Mouse (Mus musculus) MEL (cell line): ENCODE measurements at regions not wholly inside any gene's neighbourhood (a gene's known extent, or its start where the extent isn't known, plus 50 kb on each side); places are given as distances from the start of the nearest gene placed in this dataset.

Source experiments
- DNase-seq: peaks from one replicate; pipeline ENCODE4 v3.0.0; 2011; ENCODE audit warnings: low read depth, low spot score
- H3K27ac ChIP-seq: 2 replicates; pipeline ENCODE4 v1.5.1; 2012; ENCODE audit warnings: low read depth, mild to moderate bottlenecking, control low read depth, low read length, moderate library complexity; ENCODE audit not compliant: control insufficient read depth
- H3K27me3 ChIP-seq, 2 experiments: fragments of 150-350 bp in 1 of 2; sonication (generic) in 1 of 2; 2 replicates each; pipeline ENCODE4 v1.6.1; 2012; ENCODE audit warnings: low read length in 2 of 2, mild to moderate bottlenecking in 2 of 2, improper control_type of control experiment in 1 of 2, moderate library complexity in 1 of 2; ENCODE audit not compliant: insufficient read depth in 2 of 2, control insufficient read depth in 1 of 2
- H3K36me3 ChIP-seq, 2 experiments: 2 replicates each; pipeline ENCODE4 v1.6.1; 2012 to 2014; ENCODE audit warnings: low read length in 2 of 2, improper control_type of control experiment in 1 of 2, inconsistent platforms in 1 of 2, mild to moderate bottlenecking in 1 of 2; ENCODE audit not compliant: insufficient read depth in 2 of 2, control insufficient read depth in 1 of 2
- H3K4me1 ChIP-seq, 2 experiments: fragments of 150-350 bp in 1 of 2; sonication (generic) in 1 of 2; 2 replicates each; pipeline ENCODE4 v1.6.1; 2012; ENCODE audit warnings: low read length in 2 of 2, improper control_type of control experiment in 1 of 2, mild to moderate bottlenecking in 1 of 2; ENCODE audit not compliant: insufficient read depth in 2 of 2, control insufficient read depth in 1 of 2
- H3K4me3 ChIP-seq, 2 experiments: fragments of 150-350 bp in 1 of 2; sonication (generic) in 1 of 2; 2 replicates each; pipeline ENCODE4 v1.5.1; 2012; ENCODE audit warnings: low read depth in 2 of 2, low read length in 2 of 2, mild to moderate bottlenecking in 2 of 2, moderate library complexity in 2 of 2, control low read depth in 1 of 2, improper control_type of control experiment in 1 of 2; ENCODE audit not compliant: control insufficient read depth in 1 of 2, insufficient read depth in 1 of 2
- H3K79me2 ChIP-seq: 2 replicates; pipeline ENCODE4 v1.6.1; 2012; ENCODE audit warnings: mild to moderate bottlenecking, low read length, moderate library complexity; ENCODE audit not compliant: control insufficient read depth, poor library complexity, insufficient read depth
- H3K9ac ChIP-seq: 2 replicates; pipeline ENCODE4 v1.6.1; 2012; ENCODE audit warnings: low read depth, mild to moderate bottlenecking, control low read depth, low read length, moderate library complexity; ENCODE audit not compliant: control insufficient read depth, poor library complexity, severe bottlenecking
- H3K9me3 ChIP-seq: fragments of 150-350 bp; sonication (generic); replicated peaks from 2 replicates; pipeline ENCODE4 v1.6.1; 2012; ENCODE audit warnings: mild to moderate bottlenecking, low read length, improper control_type of control experiment, moderate library complexity; ENCODE audit not compliant: insufficient read depth
- CHD1 ChIP-seq: IDR thresholded peaks from 2 replicates; pipeline ENCODE4 v1.6.1; 2012; ENCODE audit warnings: low read depth, mild to moderate bottlenecking, inconsistent platforms, low read length, improper control_type of control experiment
- CHD2 ChIP-seq: IDR thresholded peaks from 2 replicates; pipeline ENCODE4 v1.6.1; 2011; ENCODE audit warnings: low read length, improper control_type of control experiment
- E2F4 ChIP-seq: IDR thresholded peaks from 2 replicates; pipeline ENCODE4 v1.6.1; 2011; ENCODE audit warnings: low read depth, low read length, improper control_type of control experiment, borderline replicate concordance
- ELF1 ChIP-seq: IDR thresholded peaks from 2 replicates; pipeline ENCODE4 v1.6.1; 2014; ENCODE audit warnings: low read depth, mild to moderate bottlenecking, inconsistent platforms, low read length, improper control_type of control experiment, moderate library complexity
- EP300 ChIP-seq, 2 experiments: IDR thresholded peaks; 2 replicates each; pipeline ENCODE4 v1.6.1; 2011; ENCODE audit warnings: improper control_type of control experiment in 2 of 2, low read length in 2 of 2, low read depth in 1 of 2, mild to moderate bottlenecking in 1 of 2
- GABPA ChIP-seq: IDR thresholded peaks from 2 replicates; pipeline ENCODE4 v1.6.1; 2012; ENCODE audit warnings: low read depth, mild to moderate bottlenecking, inconsistent platforms, low read length, improper control_type of control experiment, moderate library complexity
- JUND ChIP-seq: IDR thresholded peaks from 2 replicates; pipeline ENCODE4 v1.6.1; 2011; ENCODE audit warnings: low read depth, mild to moderate bottlenecking, improper control_type of control experiment, low read length
- MAFK ChIP-seq: IDR thresholded peaks from 2 replicates; pipeline ENCODE4 v1.6.1; 2011; ENCODE audit warnings: low read depth, mild to moderate bottlenecking, low read length, improper control_type of control experiment, borderline replicate concordance
- MAX ChIP-seq: IDR thresholded peaks from 2 replicates; pipeline ENCODE4 v1.6.1; 2011; ENCODE audit warnings: low read length, improper control_type of control experiment
- MAZ ChIP-seq: IDR thresholded peaks from 2 replicates; pipeline ENCODE4 v1.6.1; 2012; ENCODE audit warnings: low read depth, mild to moderate bottlenecking, inconsistent platforms, low read length, improper control_type of control experiment
- MEF2A ChIP-seq: IDR thresholded peaks from 2 replicates; pipeline ENCODE4 v1.6.1; 2014; ENCODE audit warnings: low read depth, mild to moderate bottlenecking, inconsistent platforms, low read length, improper control_type of control experiment; ENCODE audit not compliant: poor library complexity, insufficient replicate concordance, severe bottlenecking; ENCODE audit errors: extremely low read depth
- NRF1 ChIP-seq: IDR thresholded peaks from 2 replicates; pipeline ENCODE4 v1.6.1; 2014; ENCODE audit warnings: low read depth, mild to moderate bottlenecking, inconsistent platforms, low read length, improper control_type of control experiment, moderate library complexity; ENCODE audit not compliant: poor library complexity, insufficient read depth, severe bottlenecking
- POLR2A ChIP-seq, 2 experiments: IDR thresholded peaks; 2 replicates each; pipeline ENCODE4 v1.6.1; 2011 to 2012; ENCODE audit warnings: low read length in 2 of 2, mild to moderate bottlenecking in 2 of 2, control low read depth in 1 of 2, improper control_type of control experiment in 1 of 2, low read depth in 1 of 2, moderate library complexity in 1 of 2; ENCODE audit not compliant: control insufficient read depth in 1 of 2, insufficient read depth in 1 of 2, poor library complexity in 1 of 2
- RCOR1 ChIP-seq: IDR thresholded peaks from 2 replicates; pipeline ENCODE4 v1.6.1; 2012; ENCODE audit warnings: low read depth, mild to moderate bottlenecking, inconsistent platforms, low read length, improper control_type of control experiment
- SMC3 ChIP-seq: IDR thresholded peaks from 2 replicates; pipeline ENCODE4 v1.6.1; 2011; ENCODE audit warnings: low read depth, low read length, improper control_type of control experiment
- TAL1 ChIP-seq: IDR thresholded peaks from 2 replicates; pipeline ENCODE4 v1.6.1; 2012; ENCODE audit warnings: mild to moderate bottlenecking, inconsistent platforms, low read length, moderate library complexity, mixed read lengths
- TCF12 ChIP-seq: IDR thresholded peaks from 2 replicates; pipeline ENCODE4 v1.6.1; 2014; ENCODE audit warnings: low read depth, mild to moderate bottlenecking, inconsistent platforms, low read length, improper control_type of control experiment, moderate library complexity
- USF2 ChIP-seq, 2 experiments: IDR thresholded peaks; 2 replicates each; pipeline ENCODE4 v1.6.1; 2011 to 2012; ENCODE audit warnings: improper control_type of control experiment in 2 of 2, low read length in 2 of 2, borderline replicate concordance in 1 of 2, inconsistent platforms in 1 of 2, low read depth in 1 of 2, mild to moderate bottlenecking in 1 of 2; ENCODE audit not compliant: insufficient read depth in 1 of 2
- ZKSCAN1 ChIP-seq: IDR thresholded peaks from 2 replicates; pipeline ENCODE4 v1.6.1; 2012; ENCODE audit warnings: low read depth, mild to moderate bottlenecking, inconsistent platforms, low read length, improper control_type of control experiment, moderate library complexity

GRCm38 (mm10) chr3:128287846-128288245, 391.7 kb upstream of the Fam241a start:
- TF ChIP-seq SMC3 = no peak
- TF ChIP-seq NRF1 = no peak
- TF ChIP-seq ZKSCAN1 = no peak
- TF ChIP-seq TCF12 = no peak
- TF ChIP-seq TAL1 = no peak
- no peak for TF ChIP-seq EP300 (IDR thresholded peaks at IDR 0.05; ENCODE audit: low read depth in 1 of 2, low read length in 2 of 2)
- no peak for TF ChIP-seq GABPA
- TF ChIP-seq JUND = no peak
- Histone ChIP-seq H3K9ac (no peak overlapping the region), H3K79me2 (no peaks in the 10 kb centered on the region), H3K9me3 (no peaks in the 10 kb centered on the region), H3K4me3 (no peak overlapping the region), H3K4me1 (no peaks in the 10 kb centered on the region), H3K27ac (no peak overlapping the region), H3K36me3 (no peaks in the 10 kb centered on the region), H3K27me3 (no peaks in the 10 kb centered on the region)
- no peak for DNase-seq

DNA sequence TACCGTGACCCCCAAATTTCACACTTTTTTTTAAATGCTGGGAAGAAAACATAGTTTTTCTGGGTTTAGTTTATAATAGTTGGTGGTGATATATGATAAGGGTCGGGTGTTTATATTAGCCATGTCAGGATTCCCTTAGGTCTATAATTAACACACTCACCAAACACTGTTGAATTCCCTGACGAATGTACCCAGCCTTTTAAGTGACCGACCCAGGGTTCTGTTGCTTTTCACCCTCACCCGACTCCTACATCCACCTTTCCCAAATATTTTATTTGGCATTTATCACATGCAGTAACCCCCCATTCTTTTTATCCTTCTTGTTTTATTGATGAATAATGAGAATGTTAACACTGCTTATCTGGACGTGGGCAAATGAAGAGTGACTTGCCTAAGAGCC, 389.1 kb upstream of the Fam241a start:
- DNase-seq = no peak
- Histone ChIP-seq H3K9me3 (no peaks in the 10 kb centered on the region), H3K4me1 (no peaks in the 10 kb centered on the region), H3K36me3 (no peaks in the 10 kb centered on the region), H3K9ac (no peak overlapping the region), H3K27me3 (no peaks in the 10 kb centered on the region), H3K27ac (no peak overlapping the region), H3K79me2 (no peaks in the 10 kb centered on the region), H3K4me3 (no peak overlapping the region)
- TF ChIP-seq USF2 (IDR thresholded peaks at IDR 0.05; ENCODE audit: borderline replicate concordance in 1 of 2, insufficient read depth in 1 of 2, low read depth in 1 of 2, low read length in 2 of 2) (no peak), MAZ (no peak), MAFK (no peak), MEF2A (no peak), CHD2 (no peak), RCOR1 (no peak), ELF1 (no peak), ZKSCAN1 (no peak), E2F4 (no peak), NRF1 (no peak), CHD1 (no peak), MAX (no peak), POLR2A (IDR thresholded peaks at IDR 0.05; ENCODE audit: control insufficient read depth in 1 of 2, insufficient read depth in 1 of 2, low read depth in 1 of 2, low read length in 2 of 2, poor library complexity in 1 of 2) (no peak), EP300 (IDR thresholded peaks at IDR 0.05; ENCODE audit: low read depth in 1 of 2, low read length in 2 of 2) (no peak)
